In the genomic region with DNA sequence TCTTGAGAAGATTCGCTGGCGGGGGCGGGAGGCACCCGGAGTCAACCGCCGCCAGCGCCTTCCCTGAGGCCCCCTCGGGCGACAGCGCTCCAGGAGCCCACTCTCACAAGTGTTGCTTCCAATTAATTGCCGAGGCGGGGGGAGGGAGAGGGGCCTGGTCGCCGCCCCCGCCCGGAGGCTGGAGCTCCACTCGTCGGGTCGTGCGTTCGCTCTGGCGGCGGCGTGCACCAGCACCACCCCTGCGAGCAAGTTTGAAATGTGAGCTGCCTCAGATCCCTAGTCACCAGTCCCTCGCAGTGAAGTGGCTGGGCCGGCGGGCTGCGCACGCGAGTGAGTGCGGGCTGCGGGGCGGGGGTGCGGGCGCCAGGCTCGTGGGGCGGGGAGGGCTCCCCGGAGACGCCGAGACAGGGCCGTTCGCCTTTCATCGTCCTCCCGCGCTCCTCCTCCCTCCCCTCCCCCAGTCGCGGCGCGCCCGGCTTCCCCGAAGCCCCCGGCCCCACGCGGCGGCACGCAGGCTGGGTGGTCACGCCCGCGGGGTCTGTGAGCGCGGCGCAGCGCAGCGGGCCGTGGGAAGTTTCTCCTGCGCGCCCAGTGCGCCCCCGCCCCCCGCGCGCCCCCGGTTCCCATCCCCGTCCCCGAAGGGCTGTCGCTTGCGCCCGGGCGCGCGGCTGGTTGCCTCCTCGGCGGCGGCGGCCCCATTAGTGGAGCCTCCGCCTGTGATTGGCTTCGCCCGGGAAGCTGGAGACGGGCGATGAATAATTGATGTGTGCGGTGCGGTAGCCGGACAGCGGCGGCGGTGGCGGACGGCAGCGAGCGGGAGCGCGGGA, we compare ENCODE assay signal across 7 mouse cellular contexts.
DNase-seq lines count a peak whose midpoint lies in the region; ATAC-seq lines count a peak whose summit lies in the region.

No protein-coding gene starts in this region.

- WGBS in heart, embryonic 14.5 days = under 1% methylated on average over 82 of the region's 103 CpGs

- peak; percentile 17; the same call in 1 of the 2 replicates for ATAC-seq in heart, embryonic 14.5 days (ENCODE audit: insufficient number of reproducible peaks, insufficient read depth, low FRiP score, low read depth)

- peak overlapping the region; percentile 91 for H3K4me2 ChIP-seq in heart, embryonic 14.5 days (ENCODE audit: low read length)

- H3K4me3 ChIP-seq in heart, embryonic 14.5 days (ENCODE audit: control insufficient read depth in 1 of 2, insufficient read depth in 1 of 2, low read depth in 1 of 2, low read length in 2 of 2) = peak overlapping the region; percentile 79 to 88
- peak overlapping the region; percentile 93 for H3K4me3 ChIP-seq in megakaryocyte, embryonic 14.5 days (replicated peaks)

- H3K4me1 ChIP-seq in heart, embryonic 14.5 days (ENCODE audit: control insufficient read depth in 2 of 2, insufficient read depth in 2 of 2, low read length in 2 of 2) = peaks cover 49 to 85% of the 10 kb centered on the region in 2 experiments
- H3K4me1 ChIP-seq in megakaryocyte, embryonic 14.5 days = peaks cover 93% of the 10 kb centered on the region

- no peaks in the 10 kb centered on the region for H3K27me3 ChIP-seq in heart, embryonic 14.5 days (ENCODE audit: control insufficient read depth, insufficient read depth, low read length)
- peaks cover 8% of the 10 kb centered on the region for H3K27me3 ChIP-seq in megakaryocyte, embryonic 14.5 days (replicated peaks)
- no peaks in the 10 kb centered on the region; the same call in 1 of the 2 replicates for H3K27me3 ChIP-seq in splenic B cell, adult 2 months (ENCODE audit: control insufficient read depth, insufficient read depth, low read length, poor library complexity, severe bottlenecking)

- peak overlapping the region; percentile 91 for H3K27ac ChIP-seq in heart, embryonic 14.5 days (replicated peaks in 1 of 2; ENCODE audit: control insufficient read depth in 1 of 2, insufficient read depth in 1 of 2, low read depth in 2 of 2, low read length in 2 of 2)

- H3K9me3 ChIP-seq in heart, embryonic 14.5 days (ENCODE audit: control insufficient read depth, low read length) = no peaks in the 10 kb centered on the region
- H3K9me3 ChIP-seq in megakaryocyte, embryonic 14.5 days = no peaks in the 10 kb centered on the region

- H3K9ac ChIP-seq in heart, embryonic 14.5 days (ENCODE audit: low read length) = peak overlapping the region; percentile 96

- H3K36me3 ChIP-seq in heart, embryonic 14.5 days (ENCODE audit: control insufficient read depth, insufficient read depth, low read length) = peaks cover 4% of the 10 kb centered on the region; the same call in 1 of the 2 replicates
- H3K36me3 ChIP-seq in megakaryocyte, embryonic 14.5 days (replicated peaks; ENCODE audit: low read length) = peaks cover 44% of the 10 kb centered on the region
- H3K36me3 ChIP-seq in splenic B cell, adult 2 months (ENCODE audit: control insufficient read depth, insufficient read depth, low read length, poor library complexity, severe bottlenecking) = no peaks in the 10 kb centered on the region; the same call in 1 of the 2 replicates

- peak; percentile 48 for DNase-seq in A20 (ENCODE audit: low read depth, low spot score)
- peak; percentile 62 for DNase-seq in CD4-positive helper T cell, adult 2 months (ENCODE audit: low read depth, low spot score)
- DNase-seq in embryo, embryonic 10.5 days (ENCODE audit: low spot score) = peak; percentile 78
- peak; percentile 53 to 60 for DNase-seq in layer of hippocampus, postnatal 36 days
- DNase-seq in splenic B cell, adult 2 months (ENCODE audit: low read depth, low spot score) = peak; percentile 46

Comparison
In these comparisons a context has a peak if more than half of its experiments do, and no peak if none do; other contexts are left out.
1. Peak in every context shown above with its lines: DNase-seq, ATAC-seq, H3K4me3 ChIP-seq and H3K27ac ChIP-seq.